Mouse (Mus musculus) spleen, adult 2 months (tissue): ENCODE measurements at regions not wholly inside any gene's neighbourhood (a gene's known extent, or its start where the extent isn't known, plus 50 kb on each side); places are given as distances from the start of the nearest gene placed in this dataset.

Experiments
- CTCF ChIP-seq: fragments of 200-500 bp; IDR thresholded peaks from 2 replicates; pipeline ENCODE4 v1.5.1; 2011; ENCODE audit warnings: mild to moderate bottlenecking, inconsistent platforms; ENCODE audit not compliant: insufficient read depth, insufficient read length, insufficient replicate concordance; ENCODE audit errors: extremely low read depth
- POLR2A ChIP-seq: fragments of 200-500 bp; IDR thresholded peaks from 2 replicates; pipeline ENCODE4 v1.6.1; 2011; ENCODE audit warnings: low read depth, low read length, inconsistent platforms

DNA sequence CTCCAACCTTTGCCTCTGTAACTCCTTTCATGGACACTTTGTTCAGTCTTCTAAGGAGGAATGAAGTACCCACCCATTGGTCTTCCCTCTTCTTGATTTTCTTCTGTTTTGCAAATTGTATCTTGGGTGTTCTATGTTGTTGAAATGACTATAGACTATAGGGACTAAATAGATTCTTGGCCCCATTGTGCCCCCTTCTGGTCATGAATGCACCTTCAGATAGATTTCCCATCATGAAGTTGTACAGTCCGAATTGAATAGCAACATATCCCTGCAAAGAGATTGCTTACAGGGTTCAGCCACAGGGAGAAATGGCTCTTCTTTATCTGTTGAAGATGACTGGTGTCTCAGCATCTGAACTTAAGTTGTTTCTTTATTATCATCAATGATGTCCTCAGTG is 817.6 kb upstream of the Zfp386 start:
- TF ChIP-seq POLR2A (no peak), CTCF (no peak)
